Mouse (Mus musculus): ENCODE data around the gene Olfr697. TPM values are rescaled to one million over a fixed set of nuclear protein-coding genes. Genes with fewer than 3 reads are reported as not detected.
"Not testable (repeated sequence)": the region's sequence is repeated elsewhere in the genome, so short reads cannot be mapped to it uniquely, and the experiment has no call there.

Olfr697 gene
- total RNA-seq (2014; rRNA removed) = not detected in 2 replicates
- polyA plus RNA-seq (2015; fragmentation: Nextera tagmentation; extraction: Ambion mirVana) = not detected in 2 replicates

DNA sequence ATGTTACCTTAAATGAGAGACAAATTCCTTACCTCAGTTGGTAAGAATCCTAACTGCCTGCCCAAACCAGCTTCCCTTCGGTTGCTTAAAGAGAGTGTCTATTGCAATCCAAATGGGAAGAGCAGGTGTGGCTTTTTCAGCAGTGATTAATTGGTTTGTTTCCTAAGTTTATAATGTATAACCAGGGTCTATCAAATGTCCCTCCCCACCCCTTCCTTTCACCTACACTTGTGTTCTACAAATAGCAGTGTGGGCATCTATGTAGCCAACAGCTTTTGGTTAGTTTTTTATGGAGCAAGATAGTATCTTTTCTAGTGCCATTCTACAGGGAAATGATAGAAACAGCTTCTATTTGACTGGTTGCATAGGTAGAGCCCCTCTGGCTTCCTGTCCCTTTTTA, at the start of gene Olfr697:
TSS of gene Olfr697 (minus strand) at position 101 of the 400 bp plus-strand sequence.
- no peak within 1 kb of the TSS for H3K27ac ChIP-seq
- H3K27me3 ChIP-seq (ENCODE audit: insufficient read depth, low read length) = no peaks in the 10 kb centered on the region
- H3K9ac ChIP-seq (replicated peaks; ENCODE audit: low read length) = no peak within 1 kb of the TSS
- no peak for TF ChIP-seq CTCF (IDR thresholded peaks at IDR 0.05; ENCODE audit: low read depth)
- no peak for ATAC-seq
- H3K4me3 ChIP-seq (ENCODE audit: low read length) = no peak within 1 kb of the TSS
- H3K4me1 ChIP-seq (ENCODE audit: insufficient read depth, low read length) = no peaks in the 10 kb centered on the region
- no peaks in the 10 kb centered on the region for H3K36me3 ChIP-seq (ENCODE audit: insufficient read depth, low read length)
- no peaks in the 10 kb centered on the region for H3K9me3 ChIP-seq (ENCODE audit: low read length)
- WGBS = 86% methylated on average over 1 of the region's 1 CpGs
- no peak for DNase-seq (ENCODE audit: low spot score)
- H3K4me2 ChIP-seq (ENCODE audit: low read depth, low read length) = no peak within 1 kb of the TSS

GRCm38 (mm10) chr7:106788330-106788729, 46.1 kb upstream of the Olfr697 start:
- H3K4me2 ChIP-seq (ENCODE audit: low read depth, low read length) = no peak overlapping the region
- no peak overlapping the region for H3K9ac ChIP-seq (replicated peaks; ENCODE audit: low read length)
- no peaks in the 10 kb centered on the region for H3K4me1 ChIP-seq (ENCODE audit: insufficient read depth, low read length)
- H3K9me3 ChIP-seq (ENCODE audit: low read length) = no peaks in the 10 kb centered on the region
- H3K27me3 ChIP-seq (ENCODE audit: insufficient read depth, low read length) = no peaks in the 10 kb centered on the region
- TF ChIP-seq CTCF (IDR thresholded peaks at IDR 0.05; ENCODE audit: low read depth) = no peak
- no peak overlapping the region for H3K27ac ChIP-seq
- ATAC-seq (no peak), DNase-seq (ENCODE audit: low spot score) (no peak)
- no peak overlapping the region for H3K4me3 ChIP-seq (ENCODE audit: low read length)
- no peaks in the 10 kb centered on the region for H3K36me3 ChIP-seq (ENCODE audit: insufficient read depth, low read length)

- 93% methylated on average over 2 of the region's 2 CpGs for WGBS
- DNase-seq (ENCODE audit: low spot score); H3K36me3 ChIP-seq (ENCODE audit: insufficient read depth, low read length); ATAC-seq; H3K9ac ChIP-seq (replicated peaks; ENCODE audit: low read length); H3K4me3 ChIP-seq (ENCODE audit: low read length); H3K9me3 ChIP-seq (ENCODE audit: low read length); H3K27ac ChIP-seq; H3K4me2 ChIP-seq (ENCODE audit: low read depth, low read length); H3K4me1 ChIP-seq (ENCODE audit: insufficient read depth, low read length); H3K27me3 ChIP-seq (ENCODE audit: insufficient read depth, low read length): not testable (repeated sequence)
Measured at GRCm38 (mm10) chr7:106761008-106761407, 18.8 kb upstream of the Olfr697 start.

GRCm38 (mm10) chr7:106758800-106759199, 16.6 kb upstream of the Olfr697 start:
- H3K4me3 ChIP-seq (ENCODE audit: low read length) = no peak overlapping the region
- no peak for TF ChIP-seq CTCF (IDR thresholded peaks at IDR 0.05; ENCODE audit: low read depth)
- WGBS = 87% methylated on average over 2 of the region's 2 CpGs
- DNase-seq (ENCODE audit: low spot score) (no peak), ATAC-seq (no peak)
- H3K9ac ChIP-seq (replicated peaks; ENCODE audit: low read length) = no peak overlapping the region
- H3K4me2 ChIP-seq (ENCODE audit: low read depth, low read length) = no peak overlapping the region
- no peaks in the 10 kb centered on the region for H3K36me3 ChIP-seq (ENCODE audit: insufficient read depth, low read length)
- no peak overlapping the region for H3K27ac ChIP-seq
- no peaks in the 10 kb centered on the region for H3K4me1 ChIP-seq (ENCODE audit: insufficient read depth, low read length)
- 0 out of 2 replicates have a peak, but pooled peaks cover 2% of the 10 kb centered on the region for H3K9me3 ChIP-seq (ENCODE audit: low read length)
- H3K27me3 ChIP-seq (ENCODE audit: insufficient read depth, low read length) = no peaks in the 10 kb centered on the region

- no peak for TF ChIP-seq CTCF (IDR thresholded peaks at IDR 0.05; ENCODE audit: low read depth)
- ATAC-seq = no peak
- Histone ChIP-seq H3K9ac (replicated peaks; ENCODE audit: low read length) (no peak within 1 kb of the TSS), H3K36me3 (ENCODE audit: insufficient read depth, low read length) (no peaks in the 10 kb centered on the region), H3K4me1 (ENCODE audit: insufficient read depth, low read length) (no peaks in the 10 kb centered on the region), H3K27me3 (ENCODE audit: insufficient read depth, low read length) (no peaks in the 10 kb centered on the region), H3K4me3 (ENCODE audit: low read length) (no peak within 1 kb of the TSS), H3K4me2 (ENCODE audit: low read depth, low read length) (no peak within 1 kb of the TSS), H3K9me3 (ENCODE audit: low read length) (no peaks in the 10 kb centered on the region), H3K27ac (no peak within 1 kb of the TSS)
- DNase-seq (ENCODE audit: low spot score) = no peak
Measured at GRCm38 (mm10) chr7:106755297-106755696, 13.1 kb upstream of the Olfr697 start, which contains the start of gene Olfr698. TSS of gene Olfr698 (minus strand) at chr7:106755397.

DNA sequence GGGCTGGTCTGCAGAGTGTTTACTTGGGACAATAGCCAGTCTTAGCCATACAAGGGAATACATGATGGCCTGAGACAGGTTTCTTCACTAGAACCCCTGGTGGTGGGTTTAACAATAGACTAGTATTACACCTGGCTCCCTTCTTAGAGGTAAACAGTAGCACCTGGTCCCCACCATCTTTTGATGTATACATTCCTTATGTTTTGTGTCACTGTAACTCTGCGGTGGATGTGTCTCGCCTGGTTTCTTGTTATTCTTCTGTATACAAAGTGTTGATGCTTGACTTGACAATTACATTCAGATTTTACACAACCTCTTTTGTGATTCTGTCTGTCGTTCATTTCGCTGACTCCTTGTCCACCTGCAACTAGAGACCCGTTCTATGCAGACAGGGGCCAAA, 3.6 kb upstream of the Olfr697 start:
- Histone ChIP-seq H3K36me3 (ENCODE audit: insufficient read depth, low read length) (no peaks in the 10 kb centered on the region), H3K27ac (no peak overlapping the region)
- 87% methylated on average over 5 of the region's 5 CpGs for WGBS

DNA sequence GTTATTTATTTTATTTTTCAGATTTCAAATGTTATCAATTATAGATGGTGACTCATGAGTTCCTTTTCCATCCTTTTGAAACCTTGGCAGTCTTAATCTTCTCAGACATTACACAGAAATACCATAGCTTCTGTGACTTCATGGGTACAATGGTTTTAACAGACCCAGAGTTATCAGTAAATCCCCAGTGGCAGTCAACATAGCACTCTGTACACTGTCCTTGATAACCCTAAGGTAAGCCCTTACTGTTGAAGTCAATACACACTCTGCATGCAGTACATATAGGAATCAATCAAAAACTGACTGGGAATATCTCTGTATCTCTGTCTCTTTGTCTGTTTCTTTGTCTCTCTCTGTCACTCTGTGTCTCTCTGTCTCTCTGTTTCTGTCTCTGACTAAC, 5.2 kb downstream of the Olfr697 start:
- no peak overlapping the region for H3K4me3 ChIP-seq (ENCODE audit: low read length)
- DNase-seq (ENCODE audit: low spot score) = no peak

More for the DNA sequence above, 3.6 kb upstream of the Olfr697 start:
- no peak overlapping the region for H3K4me2 ChIP-seq (ENCODE audit: low read depth, low read length)
- DNase-seq (ENCODE audit: low spot score) = no peak
- no peak for ATAC-seq
- H3K9me3 ChIP-seq (ENCODE audit: low read length) = no peaks in the 10 kb centered on the region
- H3K9ac ChIP-seq (replicated peaks; ENCODE audit: low read length) = no peak overlapping the region
- TF ChIP-seq CTCF (IDR thresholded peaks at IDR 0.05; ENCODE audit: low read depth) = no peak
- no peaks in the 10 kb centered on the region for H3K4me1 ChIP-seq (ENCODE audit: insufficient read depth, low read length)
- H3K27me3 ChIP-seq (ENCODE audit: insufficient read depth, low read length) = no peaks in the 10 kb centered on the region
- no peak overlapping the region for H3K4me3 ChIP-seq (ENCODE audit: low read length)

More for the DNA sequence above, 5.2 kb downstream of the Olfr697 start:
- H3K27ac ChIP-seq = no peak overlapping the region
- H3K9ac ChIP-seq (replicated peaks; ENCODE audit: low read length) = no peak overlapping the region
- TF ChIP-seq CTCF (IDR thresholded peaks at IDR 0.05; ENCODE audit: low read depth) = no peak
- no peaks in the 10 kb centered on the region for H3K4me1 ChIP-seq (ENCODE audit: insufficient read depth, low read length)
- no peaks in the 10 kb centered on the region for H3K27me3 ChIP-seq (ENCODE audit: insufficient read depth, low read length)
- ATAC-seq = no peak
- H3K4me2 ChIP-seq (ENCODE audit: low read depth, low read length) = no peak overlapping the region
- no peaks in the 10 kb centered on the region for H3K36me3 ChIP-seq (ENCODE audit: insufficient read depth, low read length)
- no peaks in the 10 kb centered on the region for H3K9me3 ChIP-seq (ENCODE audit: low read length)

Data from hindbrain, postnatal 0 days (tissue).